Mouse (Mus musculus) heart, embryonic 15.5 days (tissue): ENCODE measurements around the gene Pcnt. TPM values are rescaled to one million over a fixed set of nuclear protein-coding genes. Genes with fewer than 3 reads are reported as not detected.

ENCODE experiments used
- ATAC-seq: fragments of 200-750 bp; cut with Nextera tagmentation; replicated peaks from 2 replicates; pipeline ENCODE4 v1.8.0; 2017; ENCODE audit warnings: low read depth, moderate TSS enrichment; ENCODE audit not compliant: insufficient number of reproducible peaks, insufficient read depth, low FRiP score
- H3K27ac ChIP-seq: fragments of 300-500 bp; sonication (generic); 2 replicates; pipeline ENCODE4 v1.5.1; 2015; ENCODE audit warnings: mild to moderate bottlenecking, inconsistent platforms
- H3K27me3 ChIP-seq: fragments of 300-500 bp; sonication (generic); 2 replicates; pipeline ENCODE4 v1.6.1; 2015; ENCODE audit warnings: inconsistent platforms
- H3K36me3 ChIP-seq: fragments of 300-500 bp; sonication (generic); 2 replicates; pipeline ENCODE4 v1.6.1; 2015; ENCODE audit warnings: mild to moderate bottlenecking, inconsistent platforms
- H3K4me1 ChIP-seq: fragments of 300-500 bp; sonication (generic); replicated peaks from 2 replicates; pipeline ENCODE4 v1.6.1; 2015; ENCODE audit warnings: inconsistent platforms
- H3K4me2 ChIP-seq: fragments of 300-500 bp; sonication (generic); 2 replicates; pipeline ENCODE4 v1.6.1; 2015; ENCODE audit warnings: inconsistent platforms, mild to moderate bottlenecking, moderate library complexity
- H3K4me3 ChIP-seq: fragments of 300-500 bp; sonication (generic); 2 replicates; pipeline ENCODE4 v1.5.1; 2015; ENCODE audit warnings: mild to moderate bottlenecking, inconsistent platforms
- H3K9ac ChIP-seq: fragments of 300-500 bp; sonication (generic); 2 replicates; pipeline ENCODE4 v1.6.1; 2015; ENCODE audit warnings: mild to moderate bottlenecking, inconsistent platforms
- H3K9me3 ChIP-seq: fragments of 300-500 bp; sonication (generic); replicated peaks from 2 replicates; pipeline ENCODE4 v1.6.1; 2016; ENCODE audit warnings: inconsistent platforms
- WGBS: fragments of 180-500 bp; shearing (Covaris S2); methylation state at CpG from one replicate; pipeline ENCODE4 v1.1.7; 2015; ENCODE audit warnings: mixed read lengths; 5-methylcytosine and 5-hydroxymethylcytosine counted together
- polyA plus RNA-seq: library from polyadenylated mRNA; unstranded; fragments of >200 nt; fragmentation: Nextera tagmentation; extraction: Ambion mirVana; gene quantifications from 2 replicates; pipeline ENCODE4 v1.2.1, GENCODE M21; 2015

The Pcnt gene
- polyA plus RNA-seq, 1 experiment from 2014 or later, result 9.9 TPM

DNA sequence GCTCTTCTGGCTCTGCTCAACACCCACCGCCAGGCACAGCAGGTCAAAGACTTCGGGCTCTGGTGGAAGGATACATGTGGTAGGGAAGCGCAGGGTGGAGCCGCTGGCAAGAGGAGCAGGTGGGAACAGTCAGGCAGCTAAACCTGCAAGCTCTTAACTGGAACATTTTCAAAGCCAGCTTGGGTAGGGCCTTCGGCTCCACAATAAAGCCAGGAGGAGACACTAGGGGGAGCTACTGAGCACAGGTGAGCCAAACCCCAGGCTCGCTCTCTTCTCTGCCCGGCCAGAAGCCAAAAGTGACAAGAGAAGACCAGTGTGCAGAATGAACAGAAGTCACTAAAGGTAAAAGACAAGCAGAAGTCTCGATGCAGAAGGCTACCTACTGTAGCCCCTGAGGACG, 50.8 kb downstream of the Pcnt start:
- Histone ChIP-seq H3K4me1 (no peaks in the 10 kb centered on the region), H3K27ac (no peak overlapping the region), H3K36me3 (peaks cover 52% of the 10 kb centered on the region), H3K4me2 (no peak overlapping the region), H3K4me3 (no peak overlapping the region), H3K27me3 (no peaks in the 10 kb centered on the region), H3K9ac (no peak overlapping the region), H3K9me3 (no peaks in the 10 kb centered on the region)
- no peak for ATAC-seq
- WGBS, result 88% methylated on average over 9 of the region's 9 CpGs

DNA sequence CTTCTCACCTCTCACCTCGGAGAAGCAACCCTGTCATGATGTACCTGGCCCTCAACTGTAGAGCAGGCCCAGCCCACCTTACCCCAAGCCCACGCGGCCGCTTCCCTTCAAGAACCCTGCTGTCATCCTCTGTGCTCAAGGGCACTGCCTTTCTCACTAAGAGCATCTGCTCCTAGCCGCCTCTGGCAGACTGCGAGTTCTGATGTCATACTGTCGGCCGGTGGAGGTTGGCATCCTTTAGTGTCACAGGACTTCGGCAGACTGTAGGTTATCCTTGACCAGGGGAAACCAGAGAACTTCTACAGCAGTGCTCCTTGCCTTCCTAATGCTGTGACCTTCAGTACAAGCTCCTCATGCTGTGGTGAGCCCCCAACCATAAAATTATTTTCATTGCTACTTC, 51.4 kb downstream of the Pcnt start:
- 93% methylated on average over 9 of the region's 9 CpGs for WGBS
- Histone ChIP-seq H3K4me3 (no peak overlapping the region), H3K9me3 (no peaks in the 10 kb centered on the region), H3K9ac (no peak overlapping the region), H3K4me2 (no peak overlapping the region), H3K27ac (no peak overlapping the region), H3K36me3 (peaks cover 58% of the 10 kb centered on the region), H3K4me1 (no peaks in the 10 kb centered on the region), H3K27me3 (no peaks in the 10 kb centered on the region)
- no peak for ATAC-seq

DNA sequence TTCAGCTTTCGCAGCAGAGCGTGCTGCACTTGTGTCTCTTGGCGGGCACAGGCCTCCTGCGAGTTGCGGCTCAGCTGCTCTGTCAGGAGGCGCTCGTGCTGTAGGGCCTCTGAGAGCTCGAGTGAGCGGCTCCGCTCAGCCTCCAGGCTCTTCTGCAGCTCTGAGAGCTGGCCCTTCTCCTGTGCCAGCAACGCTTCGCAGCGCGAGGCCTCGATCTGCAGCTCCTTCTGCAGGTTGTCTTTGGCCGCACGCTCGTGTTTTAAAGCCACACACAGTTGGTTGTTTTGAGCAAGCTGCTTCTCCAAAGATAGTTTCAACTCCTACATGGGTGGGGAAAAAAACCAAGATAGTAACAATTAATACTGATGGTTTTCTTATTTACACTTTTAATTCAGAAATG, 67.6 kb downstream of the Pcnt start:
- Histone ChIP-seq H3K27me3 (no peaks in the 10 kb centered on the region), H3K36me3 (peaks cover 58% of the 10 kb centered on the region), H3K4me3 (no peak overlapping the region), H3K4me2 (no peak overlapping the region), H3K4me1 (no peaks in the 10 kb centered on the region), H3K9me3 (no peaks in the 10 kb centered on the region), H3K9ac (no peak overlapping the region), H3K27ac (no peak overlapping the region)
- WGBS, result 92% methylated on average over 18 of the region's 18 CpGs
- ATAC-seq, result no peak

DNA sequence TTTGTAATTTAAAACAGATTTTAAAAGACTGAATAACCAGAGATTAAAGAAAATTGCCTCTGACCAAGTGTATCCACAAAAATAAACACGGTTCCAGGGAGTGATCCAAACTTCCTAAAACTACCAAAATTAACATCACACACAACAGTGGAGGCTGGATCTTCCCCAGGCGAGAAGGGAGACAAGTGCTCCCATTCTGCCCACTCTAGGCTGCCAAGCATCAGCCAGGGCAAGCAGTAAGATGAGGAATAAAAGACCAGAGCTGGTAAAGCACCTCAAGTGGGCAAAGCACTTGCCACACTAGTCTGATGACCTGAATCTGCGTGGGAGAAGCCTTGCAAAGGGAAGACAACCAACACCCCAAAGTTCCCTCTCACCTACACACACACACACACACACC, 70.8 kb downstream of the Pcnt start:
- Histone ChIP-seq H3K27ac (no peak overlapping the region), H3K9ac (no peak overlapping the region), H3K27me3 (no peaks in the 10 kb centered on the region), H3K36me3 (peaks cover 52% of the 10 kb centered on the region), H3K4me3 (no peak overlapping the region), H3K9me3 (no peaks in the 10 kb centered on the region), H3K4me2 (no peak overlapping the region), H3K4me1 (no peaks in the 10 kb centered on the region)
- 90% methylated on average over 3 of the region's 3 CpGs for WGBS
- no peak for ATAC-seq

DNA sequence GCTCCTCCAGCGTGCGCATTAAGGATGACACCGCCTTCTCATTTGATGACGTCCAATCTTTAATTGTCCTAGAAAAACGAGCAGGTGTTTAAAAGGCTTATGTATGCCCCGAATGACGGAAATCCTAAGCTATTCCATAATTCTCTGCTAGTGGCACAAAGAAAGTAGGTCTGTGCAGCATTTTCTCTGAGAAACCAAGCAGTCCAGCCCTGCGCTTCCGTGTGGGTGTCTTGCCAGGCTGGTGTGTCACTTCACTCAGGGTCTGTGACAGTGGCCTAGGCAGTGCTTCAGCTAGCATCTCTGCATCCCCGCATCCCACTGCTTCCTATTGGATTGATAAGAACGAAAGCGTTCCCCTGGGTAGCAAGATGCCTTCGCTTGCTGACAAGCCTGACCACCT, 73.8 kb downstream of the Pcnt start:
- Histone ChIP-seq H3K4me1 (peaks cover 1% of the 10 kb centered on the region; the same call in 1 of the 2 replicates), H3K36me3 (peaks cover 53% of the 10 kb centered on the region; the same call in 1 of the 2 replicates), H3K4me2 (no peak overlapping the region), H3K9me3 (no peaks in the 10 kb centered on the region), H3K4me3 (no peak overlapping the region), H3K27ac (no peak overlapping the region), H3K9ac (no peak overlapping the region), H3K27me3 (no peaks in the 10 kb centered on the region)
- no peak for ATAC-seq
- WGBS, result 88% methylated on average over 13 of the region's 13 CpGs

GRCm38 (mm10) chr10:76363233-76363632, 79.4 kb downstream of the Pcnt start:
- ATAC-seq, result no peak
- Histone ChIP-seq H3K36me3 (peaks cover 33% of the 10 kb centered on the region; the same call in 1 of the 2 replicates), H3K4me1 (peaks cover 6% of the 10 kb centered on the region; the same call in 1 of the 2 replicates), H3K9me3 (no peaks in the 10 kb centered on the region), H3K4me2 (no peak overlapping the region), H3K27me3 (no peaks in the 10 kb centered on the region), H3K9ac (no peak overlapping the region), H3K4me3 (no peak overlapping the region), H3K27ac (no peak overlapping the region)
- WGBS, result 55% methylated on average over 3 of the region's 3 CpGs

- H3K9me3 ChIP-seq, result no peaks in the 10 kb centered on the region
- no peak overlapping the region for H3K4me3 ChIP-seq
- H3K27me3 ChIP-seq, result no peaks in the 10 kb centered on the region
- no peak overlapping the region for H3K4me2 ChIP-seq
- peaks cover 38% of the 10 kb centered on the region for H3K36me3 ChIP-seq
- WGBS, result 73% methylated on average over 5 of the region's 5 CpGs
- H3K27ac ChIP-seq, result no peak overlapping the region
- peaks cover 1% of the 10 kb centered on the region; the same call in 1 of the 2 replicates for H3K4me1 ChIP-seq
- H3K9ac ChIP-seq, result no peak overlapping the region
- no peak for ATAC-seq
Observed at GRCm38 (mm10) chr10:76358468-76358867, 84.1 kb downstream of the Pcnt start.

- no peak for ATAC-seq
- Histone ChIP-seq H3K9ac (no peak overlapping the region), H3K27me3 (no peaks in the 10 kb centered on the region), H3K4me2 (no peak overlapping the region), H3K4me3 (no peak overlapping the region), H3K36me3 (peaks cover 48% of the 10 kb centered on the region), H3K4me1 (no peaks in the 10 kb centered on the region), H3K27ac (no peak overlapping the region), H3K9me3 (no peaks in the 10 kb centered on the region)
- WGBS, result 81% methylated on average over 8 of the region's 8 CpGs
Observed at GRCm38 (mm10) chr10:76357286-76357875, 85.2 kb downstream of the Pcnt start.

- Histone ChIP-seq H3K9me3 (no peaks in the 10 kb centered on the region), H3K27me3 (no peaks in the 10 kb centered on the region), H3K4me3 (no peak overlapping the region), H3K36me3 (peaks cover 69% of the 10 kb centered on the region), H3K27ac (no peak overlapping the region), H3K9ac (no peak overlapping the region), H3K4me1 (no peaks in the 10 kb centered on the region), H3K4me2 (no peak overlapping the region)
- ATAC-seq, result no peak
- WGBS, result 84% methylated on average over 12 of the region's 12 CpGs
Observed at GRCm38 (mm10) chr10:76354974-76355373, 87.6 kb downstream of the Pcnt start.

GRCm38 (mm10) chr10:76353986-76354385, 88.6 kb downstream of the Pcnt start:
- no peak overlapping the region for H3K4me3 ChIP-seq
- ATAC-seq, result no peak
- no peak overlapping the region for H3K4me2 ChIP-seq
- H3K9ac ChIP-seq, result no peak overlapping the region
- H3K4me1 ChIP-seq, result no peaks in the 10 kb centered on the region
- whole genome bisulfite sequencing, result 95% methylated on average over 12 of the region's 12 CpGs
- H3K27me3 ChIP-seq, result no peaks in the 10 kb centered on the region
- H3K9me3 ChIP-seq, result no peaks in the 10 kb centered on the region
- H3K27ac ChIP-seq, result no peak overlapping the region
- H3K36me3 ChIP-seq, result peaks cover 75% of the 10 kb centered on the region

DNA sequence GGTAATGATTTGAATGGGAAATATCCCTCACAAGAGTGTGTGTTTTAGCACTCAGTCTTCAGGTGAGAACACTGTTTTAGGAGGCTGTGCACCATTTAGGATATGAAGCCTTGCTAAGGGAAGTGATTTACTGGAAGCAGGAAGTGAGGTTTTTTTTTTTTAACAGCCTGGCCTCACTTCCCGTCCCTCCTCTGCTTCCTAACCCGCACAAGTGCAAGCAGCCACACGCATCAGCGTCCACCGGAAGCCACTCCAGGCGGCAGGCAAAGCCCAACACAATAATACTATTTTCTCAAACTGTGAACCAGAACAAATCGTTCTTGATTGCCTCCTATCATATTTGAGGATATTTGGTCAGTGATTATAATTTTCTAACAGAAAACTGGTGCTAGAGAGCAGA, 90.6 kb downstream of the Pcnt start:
- 67% methylated on average over 7 of the region's 7 CpGs for WGBS
- Histone ChIP-seq H3K9ac (no peak overlapping the region), H3K4me1 (no peaks in the 10 kb centered on the region), H3K27me3 (no peaks in the 10 kb centered on the region), H3K27ac (peak overlapping the region; percentile 24; the same call in 1 of the 2 replicates), H3K4me2 (no peak overlapping the region), H3K4me3 (no peak overlapping the region), H3K9me3 (no peaks in the 10 kb centered on the region), H3K36me3 (peaks cover 69% of the 10 kb centered on the region)
- ATAC-seq, result no peak

- H3K4me3 ChIP-seq, result peak overlapping the region; percentile 90
- H3K9me3 ChIP-seq, result no peaks in the 10 kb centered on the region
- ATAC-seq, result no peak
- H3K4me2 ChIP-seq, result peak overlapping the region; percentile 86
- H3K36me3 ChIP-seq, result peaks cover 21% of the 10 kb centered on the region
- peak overlapping the region; percentile 88; the same call in 1 of the 2 replicates for H3K27ac ChIP-seq
- peaks cover 20% of the 10 kb centered on the region for H3K4me1 ChIP-seq
- no peaks in the 10 kb centered on the region for H3K27me3 ChIP-seq
- 5% methylated on average over 4 of the region's 4 CpGs for WGBS
- H3K9ac ChIP-seq, result no peak overlapping the region; the same call in 1 of the 2 replicates
Observed at GRCm38 (mm10) chr10:76346589-76346988, 96.0 kb downstream of the Pcnt start.
